ENCODE assay signal across 9 mouse cellular contexts in genomic region chr7:141949799-141950103, GRCm38 (mm10). TPM values are rescaled to one million over a fixed set of nuclear protein-coding genes. Genes with fewer than 3 reads are reported as not detected.
A peak's percentile ranks its signal among the peaks of the same experiment; 100 is the strongest.
DNase-seq lines count a peak whose midpoint lies in the region; ATAC-seq lines count a peak whose summit lies in the region.
"Had no signal": no experiment of that assay in that cellular context is flagged by ENCODE, and none has a peak within 500 bp of the region (broad histone marks: within the 10 kb centered on the region; RNA-seq: fewer than 3 reads in every experiment).

No protein-coding gene starts in this region.

- H3K36me3 ChIP-seq in kidney, embryonic 16.5 days (ENCODE audit: insufficient read depth, low read length), result no peaks in the 10 kb centered on the region
- no peaks in the 10 kb centered on the region for H3K36me3 ChIP-seq in embryonic facial prominence, embryonic 13.5 days
- no peaks in the 10 kb centered on the region for H3K36me3 ChIP-seq in hindbrain, embryonic 16.5 days (ENCODE audit: control insufficient read depth, insufficient read depth, low read length)
- no peaks in the 10 kb centered on the region for H3K36me3 ChIP-seq in midbrain, embryonic 15.5 days (replicated peaks)

- no peak for ATAC-seq in kidney, embryonic 16.5 days (ENCODE audit: low FRiP score, low TSS enrichment)
- no peak for ATAC-seq in embryonic facial prominence, embryonic 13.5 days (ENCODE audit: insufficient number of reproducible peaks, insufficient read depth, low FRiP score, low TSS enrichment, low read depth)
- ATAC-seq in hindbrain, embryonic 16.5 days, result no peak
- ATAC-seq in midbrain, embryonic 15.5 days (replicated peaks), result no peak

- peak overlapping the region; percentile 53 for H3K9ac ChIP-seq in kidney, embryonic 16.5 days (replicated peaks; ENCODE audit: low read length)
- H3K9ac ChIP-seq in embryonic facial prominence, embryonic 13.5 days, result peak overlapping the region; percentile 70
- H3K9ac ChIP-seq in hindbrain, embryonic 16.5 days (ENCODE audit: low read depth, low read length), result peak overlapping the region; percentile 99
- H3K9ac ChIP-seq in midbrain, embryonic 15.5 days, result peak overlapping the region; percentile 97

- peaks cover 73% of the 10 kb centered on the region for H3K27me3 ChIP-seq in kidney, embryonic 16.5 days (ENCODE audit: insufficient read depth, low read length)
- peaks cover 94% of the 10 kb centered on the region for H3K27me3 ChIP-seq in embryonic facial prominence, embryonic 13.5 days
- no peaks in the 10 kb centered on the region for H3K27me3 ChIP-seq in hindbrain, embryonic 16.5 days (replicated peaks; ENCODE audit: control insufficient read depth, insufficient read depth, low read length)
- H3K27me3 ChIP-seq in midbrain, embryonic 15.5 days (replicated peaks), result no peaks in the 10 kb centered on the region

- peaks cover 4% of the 10 kb centered on the region; the same call in 1 of the 2 replicates for H3K9me3 ChIP-seq in kidney, embryonic 16.5 days (ENCODE audit: low read length)
- H3K9me3 ChIP-seq in embryonic facial prominence, embryonic 13.5 days, result no peaks in the 10 kb centered on the region; the same call in 1 of the 2 replicates
- no peaks in the 10 kb centered on the region for H3K9me3 ChIP-seq in hindbrain, embryonic 16.5 days (ENCODE audit: control insufficient read depth, low read length)
- no peaks in the 10 kb centered on the region for H3K9me3 ChIP-seq in midbrain, embryonic 15.5 days

- H3K4me3 ChIP-seq in kidney, embryonic 16.5 days (ENCODE audit: low read length), result peak overlapping the region; percentile 50
- peak overlapping the region; percentile 49 for H3K4me3 ChIP-seq in embryonic facial prominence, embryonic 13.5 days
- H3K4me3 ChIP-seq in hindbrain, embryonic 16.5 days (ENCODE audit: low read length), result peak overlapping the region; percentile 92
- peak overlapping the region; percentile 90 for H3K4me3 ChIP-seq in midbrain, embryonic 15.5 days

- DNase-seq in kidney, postnatal 25 days, result no peak
- no peak for DNase-seq in gastrocnemius, postnatal 4 days (ENCODE audit: low spot score in 2 of 2)
- DNase-seq in cerebellum, postnatal 36 days, result no peak
- no peak for DNase-seq in left cerebral cortex, postnatal 25 days (ENCODE audit: low spot score in 2 of 2)

- intact Hi-C loops in left cerebral cortex, postnatal 25 days (cut with DNase I), result loop anchor here (2.0 kb wide), 1 partner anchor 47 kb away; no protein-coding TSS in a partner anchor

- 0% methylated on average over 13 of the region's 54 CpGs for WGBS in kidney, embryonic 16.5 days
- WGBS in embryonic facial prominence, embryonic 13.5 days, result under 1% methylated on average over 27 of the region's 54 CpGs
- WGBS in hindbrain, embryonic 16.5 days, result under 1% methylated on average over 21 of the region's 54 CpGs
- under 1% methylated on average over 26 of the region's 54 CpGs for WGBS in midbrain, embryonic 15.5 days

- H3K27ac ChIP-seq in kidney, embryonic 16.5 days (ENCODE audit: low read length), result no peak overlapping the region
- no peak overlapping the region for H3K27ac ChIP-seq in embryonic facial prominence, embryonic 13.5 days
- peak overlapping the region; percentile 97 for H3K27ac ChIP-seq in hindbrain, embryonic 16.5 days (ENCODE audit: low read depth, low read length)
- H3K27ac ChIP-seq in midbrain, embryonic 15.5 days, result peak overlapping the region; percentile 97

- H3K4me2 ChIP-seq in kidney, embryonic 16.5 days (replicated peaks; ENCODE audit: low read depth, low read length), result peak overlapping the region; percentile 92
- peak overlapping the region; percentile 87 for H3K4me2 ChIP-seq in embryonic facial prominence, embryonic 13.5 days
- H3K4me2 ChIP-seq in hindbrain, embryonic 16.5 days (ENCODE audit: low read length), result peak overlapping the region; percentile 96
- H3K4me2 ChIP-seq in midbrain, embryonic 15.5 days, result peak overlapping the region; percentile 91

- peaks cover 11% of the 10 kb centered on the region for H3K4me1 ChIP-seq in kidney, embryonic 16.5 days (ENCODE audit: insufficient read depth, low read length)
- peaks cover 13% of the 10 kb centered on the region for H3K4me1 ChIP-seq in embryonic facial prominence, embryonic 13.5 days
- peaks cover 60% of the 10 kb centered on the region for H3K4me1 ChIP-seq in hindbrain, embryonic 16.5 days (ENCODE audit: control insufficient read depth, insufficient read depth, low read depth, low read length)
- peaks cover 72% of the 10 kb centered on the region for H3K4me1 ChIP-seq in midbrain, embryonic 15.5 days

RNA-seq across cellular contexts. Expression of gene Brsk2, which starts 0.2 kb away (rescaled TPM):
- 0.61 and 0.85 TPM in 2 replicates for polyA plus RNA-seq in kidney, embryonic 16.5 days (2015; fragmentation: Nextera tagmentation; extraction: Ambion mirVana)
- 1.1 and 1.2 TPM in 2 replicates for polyA plus RNA-seq in embryonic facial prominence, embryonic 13.5 days (2015; fragmentation: Nextera tagmentation; extraction: Ambion mirVana)
- polyA plus RNA-seq in hindbrain, embryonic 16.5 days (2015; fragmentation: Nextera tagmentation; extraction: Ambion mirVana), result 19.6 and 20.7 TPM in 2 replicates
- 24.7 and 25.9 TPM in 2 replicates for polyA plus RNA-seq in midbrain, embryonic 15.5 days (2015; fragmentation: Nextera tagmentation; extraction: Ambion mirVana)
- total RNA-seq in gastrocnemius, postnatal 4 days (2021), result under 1 TPM; 0.78 to 0.96 TPM
- total RNA-seq in left cerebral cortex, postnatal 25 days (2021), result 100 to 1,000 TPM; 206 to 226 TPM
- total RNA-seq: common myeloid progenitor, adult 5-6 weeks had no signal

RNA-seq across cellular contexts. Expression of gene Tollip, which starts 31.4 kb away (rescaled TPM):
- 52.6 and 53.3 TPM in 2 replicates for polyA plus RNA-seq in kidney, embryonic 16.5 days (2015; fragmentation: Nextera tagmentation; extraction: Ambion mirVana)
- 40.9 and 42.6 TPM in 2 replicates for polyA plus RNA-seq in embryonic facial prominence, embryonic 13.5 days (2015; fragmentation: Nextera tagmentation; extraction: Ambion mirVana)
- 77.3 and 84.7 TPM in 2 replicates for polyA plus RNA-seq in hindbrain, embryonic 16.5 days (2015; fragmentation: Nextera tagmentation; extraction: Ambion mirVana)
- 82.6 TPM in 2 replicates for polyA plus RNA-seq in midbrain, embryonic 15.5 days (2015; fragmentation: Nextera tagmentation; extraction: Ambion mirVana)
- 10 to 100 TPM; 31.1 to 34.3 TPM for total RNA-seq in gastrocnemius, postnatal 4 days (2021)
- total RNA-seq in left cerebral cortex, postnatal 25 days (2021), result 100 to 1,000 TPM; 138 to 140 TPM

Comparison
In these comparisons a context has a peak if more than half of its experiments do, and no peak if none do; other contexts are left out.
1. H3K27ac ChIP-seq: peak in hindbrain, embryonic 16.5 days (single experiment) and midbrain, embryonic 15.5 days (single experiment); none in kidney, embryonic 16.5 days (single experiment) and embryonic facial prominence, embryonic 13.5 days (single experiment).
2. Peak in every context shown above with its lines, with median percentiles within 50 percentile points of each other: H3K4me2 ChIP-seq, H3K4me3 ChIP-seq and H3K9ac ChIP-seq.